In genomic region chr5:139364260-139364910, GRCm38 (mm10) we compare ENCODE assay signal across 8 mouse cellular contexts. TPM values are rescaled to one million over a fixed set of nuclear protein-coding genes. Genes with fewer than 3 reads are reported as not detected.
DNase-seq lines count a peak whose midpoint lies in the region; ATAC-seq and TF ChIP-seq lines count a peak whose summit lies in the region.

No protein-coding gene starts in this region.

- no peak overlapping the region for H3K9ac ChIP-seq in forebrain, embryonic 16.5 days (replicated peaks; ENCODE audit: low read depth, low read length)
- H3K9ac ChIP-seq in lung, embryonic 14.5 days: no peak overlapping the region

- H3K27me3 ChIP-seq in E14TG2a.4 (ENCODE audit: insufficient read depth, low read length): no peaks in the 10 kb centered on the region
- no peaks in the 10 kb centered on the region for H3K27me3 ChIP-seq in forebrain, embryonic 16.5 days (replicated peaks; ENCODE audit: control insufficient read depth, insufficient read depth, low read length)
- no peaks in the 10 kb centered on the region for H3K27me3 ChIP-seq in lung, embryonic 14.5 days (ENCODE audit: insufficient read depth, low read length)

- peak; percentile 100 for TF ChIP-seq CTCF in E14TG2a.4 (conservative IDR thresholded peaks at IDR 0.05; ENCODE audit: low read length)
- peak; percentile 99 for TF ChIP-seq CTCF in layer of hippocampus, adult 2 months (conservative IDR thresholded peaks at IDR 0.05)
- TF ChIP-seq CTCF in lung, embryonic 14.5 days (IDR thresholded peaks at IDR 0.05; ENCODE audit: low read depth): peak; percentile 100

- H3K36me3 ChIP-seq in E14TG2a.4 (ENCODE audit: insufficient read depth, low read length): peaks cover 52% of the 10 kb centered on the region
- no peaks in the 10 kb centered on the region for H3K36me3 ChIP-seq in forebrain, embryonic 16.5 days (ENCODE audit: control insufficient read depth, insufficient read depth)
- peaks cover 5% of the 10 kb centered on the region; the same call in 1 of the 2 replicates for H3K36me3 ChIP-seq in lung, embryonic 14.5 days (ENCODE audit: insufficient read depth)

- intact Hi-C loops in heart, postnatal 36 days (cut with DNase I): loop anchor here (1.0 to 5.0 kb wide), 6 partner anchors 18 to 141 kb away; partner anchors contain the start of gene Zfand2a

- DNase-seq in cerebellum, adult 11 months: peak; percentile 85
- DNase-seq in heart, postnatal 36 days: peak; percentile 94 to 97
- DNase-seq in layer of hippocampus, adult 2 months (ENCODE audit: low spot score in 2 of 2): peak; percentile 79 to 93
- DNase-seq in lung, embryonic 14.5 days: peak; percentile 96
- peak; percentile 63 to 75 for DNase-seq in thymus, adult 18-20 months

- peak; percentile 63 for ATAC-seq in forebrain, embryonic 16.5 days
- peak; percentile 53 for ATAC-seq in lung, embryonic 14.5 days (ENCODE audit: insufficient read depth)
- peak; percentile 62 for ATAC-seq in neutrophil, adult 5-6 weeks (ENCODE audit: extremely low read depth, insufficient number of reproducible peaks, low FRiP score, poor library complexity, severe bottlenecking)

- peak overlapping the region; percentile 27 for H3K4me3 ChIP-seq in E14TG2a.4 (replicated peaks; ENCODE audit: low read length)
- no peak overlapping the region for H3K4me3 ChIP-seq in forebrain, embryonic 16.5 days (replicated peaks; ENCODE audit: low read length)
- H3K4me3 ChIP-seq in layer of hippocampus, adult 2 months: peak overlapping the region; percentile 0; the same call in 1 of the 2 replicates
- H3K4me3 ChIP-seq in lung, embryonic 14.5 days (ENCODE audit: low read depth, low read length): no peak overlapping the region

- WGBS in forebrain, embryonic 16.5 days: 38% methylated on average over 12 of the region's 12 CpGs
- 24% methylated on average over 12 of the region's 12 CpGs for WGBS in lung, embryonic 14.5 days

- H3K4me1 ChIP-seq in E14TG2a.4 (replicated peaks; ENCODE audit: low read depth, low read length): peaks cover 66% of the 10 kb centered on the region
- H3K4me1 ChIP-seq in forebrain, embryonic 16.5 days (replicated peaks; ENCODE audit: control insufficient read depth, insufficient read depth, low read length): peaks cover 10% of the 10 kb centered on the region
- H3K4me1 ChIP-seq in lung, embryonic 14.5 days (ENCODE audit: insufficient read depth): peaks cover 6% of the 10 kb centered on the region; the same call in 1 of the 2 replicates

- no peaks in the 10 kb centered on the region for H3K9me3 ChIP-seq in E14TG2a.4 (ENCODE audit: low read length)
- no peaks in the 10 kb centered on the region for H3K9me3 ChIP-seq in forebrain, embryonic 16.5 days (ENCODE audit: control insufficient read depth, low read length)
- no peaks in the 10 kb centered on the region for H3K9me3 ChIP-seq in lung, embryonic 14.5 days (ENCODE audit: low read depth, low read length)

- no peak overlapping the region for H3K4me2 ChIP-seq in forebrain, embryonic 16.5 days (ENCODE audit: low read length)
- peak overlapping the region; percentile 35 for H3K4me2 ChIP-seq in lung, embryonic 14.5 days

- 0 out of 2 replicates have a peak overlapping the region, but pooled peaks have one; percentile 3 for H3K27ac ChIP-seq in forebrain, embryonic 16.5 days (ENCODE audit: low read length)
- H3K27ac ChIP-seq in layer of hippocampus, adult 2 months: peak overlapping the region; percentile 91
- H3K27ac ChIP-seq in lung, embryonic 14.5 days (ENCODE audit: low read depth): peak overlapping the region; percentile 42; the same call in 1 of the 2 replicates

RNA-seq across cellular contexts. Expression of gene Cyp2w1, which starts 12.0 kb away (rescaled TPM):
- polyA plus RNA-seq in forebrain, embryonic 16.5 days (2015; fragmentation: Nextera tagmentation; extraction: Ambion mirVana): not detected in 2 replicates
- total RNA-seq in heart, postnatal 36 days (2021): not detected
- not detected for total RNA-seq in layer of hippocampus, adult 2 months (2021)
- polyA plus RNA-seq in lung, embryonic 14.5 days (2014; fragmentation: Nextera tagmentation; extraction: Ambion mirVana): not detected in 2 replicates
- not detected in 2 replicates for total RNA-seq in neutrophil, adult 5-6 weeks (2017)

RNA-seq across cellular contexts. Expression of gene Gpr146, which starts 13.1 kb away (rescaled TPM):
- 1.5 and 1.8 TPM in 2 replicates for polyA plus RNA-seq in forebrain, embryonic 16.5 days (2015; fragmentation: Nextera tagmentation; extraction: Ambion mirVana)
- 10 to 100 TPM; 43.6 to 56.2 TPM for total RNA-seq in heart, postnatal 36 days (2021)
- total RNA-seq in layer of hippocampus, adult 2 months (2021): 10 to 100 TPM; 11.5 to 12.8 TPM
- 3.5 and 4.3 TPM in 2 replicates for polyA plus RNA-seq in lung, embryonic 14.5 days (2014; fragmentation: Nextera tagmentation; extraction: Ambion mirVana)
- 44.6 and 45.5 TPM in 2 replicates for total RNA-seq in neutrophil, adult 5-6 weeks (2017)

RNA-seq across cellular contexts. Expression of gene Cox19, which starts 13.2 kb away (rescaled TPM):
- 90.6 and 97.9 TPM in 2 replicates for polyA plus RNA-seq in forebrain, embryonic 16.5 days (2015; fragmentation: Nextera tagmentation; extraction: Ambion mirVana)
- 10 to 100 TPM; 80.4 to 83.7 TPM for total RNA-seq in heart, postnatal 36 days (2021)
- 10 to 100 TPM; 74.3 to 76.8 TPM for total RNA-seq in layer of hippocampus, adult 2 months (2021)
- 102 and 106 TPM in 2 replicates for polyA plus RNA-seq in lung, embryonic 14.5 days (2014; fragmentation: Nextera tagmentation; extraction: Ambion mirVana)
- 14.4 and 17.2 TPM in 2 replicates for total RNA-seq in neutrophil, adult 5-6 weeks (2017)

RNA-seq across cellular contexts. Expression of gene Adap1, which starts 39.0 kb away (rescaled TPM):
- polyA plus RNA-seq in forebrain, embryonic 16.5 days (2015; fragmentation: Nextera tagmentation; extraction: Ambion mirVana): 21.5 and 35.5 TPM in 2 replicates
- 1 to 10 TPM; 1.4 to 1.5 TPM for total RNA-seq in heart, postnatal 36 days (2021)
- 100 to 1,000 TPM; 162 to 171 TPM for total RNA-seq in layer of hippocampus, adult 2 months (2021)
- 3.6 and 4.0 TPM in 2 replicates for polyA plus RNA-seq in lung, embryonic 14.5 days (2014; fragmentation: Nextera tagmentation; extraction: Ambion mirVana)
- 20.8 and 21.1 TPM in 2 replicates for total RNA-seq in neutrophil, adult 5-6 weeks (2017)

RNA-seq across cellular contexts. Expression of gene C130050O18Rik, which starts 40.7 kb away (rescaled TPM):
- 0.21 and 0.37 TPM in 2 replicates for polyA plus RNA-seq in forebrain, embryonic 16.5 days (2015; fragmentation: Nextera tagmentation; extraction: Ambion mirVana)
- under 1 TPM; 0.62 to 0.64 TPM for total RNA-seq in heart, postnatal 36 days (2021)
- under 1 TPM in 1 of 2 experiments, not detected in 1; 0.18 TPM for total RNA-seq in layer of hippocampus, adult 2 months (2021)
- polyA plus RNA-seq in lung, embryonic 14.5 days (2014; fragmentation: Nextera tagmentation; extraction: Ambion mirVana): 1.1 TPM in 2 replicates
- 40.3 and 41.1 TPM in 2 replicates for total RNA-seq in neutrophil, adult 5-6 weeks (2017)

Comparison
In these comparisons a context has a peak if more than half of its experiments do, and no peak if none do; other contexts are left out.
1. H3K4me3 ChIP-seq: peak in E14TG2a.4 (single experiment) and layer of hippocampus, adult 2 months (single experiment); none in forebrain, embryonic 16.5 days (single experiment) and lung, embryonic 14.5 days (single experiment).
2. H3K27ac ChIP-seq: peak in every context shown above with its lines; median percentile 91 in layer of hippocampus, adult 2 months; 42 in lung, embryonic 14.5 days; 3 in forebrain, embryonic 16.5 days.
3. Peak in every context shown above with its lines, with median percentiles within 50 percentile points of each other: CTCF ChIP-seq, DNase-seq and ATAC-seq.